Mouse (Mus musculus): Measurements from ENCODE around the gene Irx6.

Irx6 gene

DNA sequence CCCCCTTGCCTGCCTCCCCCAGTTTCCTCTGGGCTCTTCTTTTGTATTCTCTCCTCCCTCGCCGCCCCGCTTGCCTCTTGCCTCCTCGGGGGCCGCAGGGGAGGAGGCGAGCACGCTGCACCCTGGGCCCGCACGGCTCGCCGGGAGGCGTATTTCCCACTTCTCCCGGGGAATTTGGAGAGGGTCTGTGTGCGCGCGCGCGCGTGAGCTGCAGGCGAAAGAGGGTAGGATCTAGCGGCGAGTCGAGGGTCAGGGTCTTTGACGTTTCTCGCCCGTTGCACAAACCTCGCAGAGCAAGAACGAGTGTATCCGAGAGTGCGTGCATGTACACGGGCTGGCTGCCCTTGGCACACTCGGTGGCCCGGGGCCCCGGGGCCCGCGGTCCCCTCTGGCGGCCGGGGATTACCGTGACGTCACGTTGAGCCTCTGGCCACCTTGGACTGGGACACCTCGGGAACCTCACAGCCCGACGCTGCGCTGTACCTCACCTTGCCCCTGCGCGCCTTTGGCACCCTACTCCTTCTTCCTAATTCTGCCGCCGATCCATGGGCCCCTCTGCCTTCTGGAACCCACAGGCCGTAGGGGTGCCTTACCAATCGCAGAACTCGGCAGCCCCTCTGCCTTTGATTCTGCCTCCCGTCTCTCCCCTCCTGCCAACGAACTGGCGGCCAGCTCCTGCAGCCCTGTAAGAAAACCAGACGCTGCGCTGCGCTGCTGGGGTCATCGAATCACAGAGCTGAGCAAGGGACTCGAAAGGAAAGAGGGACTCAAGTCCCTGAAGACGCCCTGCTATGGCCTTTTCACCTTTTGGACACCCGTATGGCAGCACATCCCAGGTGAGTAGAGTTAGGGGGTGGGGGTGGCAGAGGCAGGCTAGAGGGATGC, at the start of gene Irx6:
Gene Irx6 (plus strand): TSS at position 45 of the 885 bp plus-strand sequence.
- DNase-seq = no peak

GRCm38 (mm10) chr8:92628711-92629650, 45.1 kb upstream of the Irx6 start:
- no peak for DNase-seq

- no peak for DNase-seq
Observed at GRCm38 (mm10) chr8:92633199-92633598, 40.9 kb upstream of the Irx6 start.

- no peak for DNase-seq
Observed at GRCm38 (mm10) chr8:92640820-92641219, 33.3 kb upstream of the Irx6 start.

- no peak for DNase-seq
Observed at GRCm38 (mm10) chr8:92646637-92647036, 27.5 kb upstream of the Irx6 start.

- DNase-seq = no peak
Observed at GRCm38 (mm10) chr8:92664207-92664606, 9.9 kb upstream of the Irx6 start.

GRCm38 (mm10) chr8:92670236-92670635, 3.9 kb upstream of the Irx6 start:
- no peak for DNase-seq

- no peak for DNase-seq
Observed at GRCm38 (mm10) chr8:92670656-92671195, 3.4 kb upstream of the Irx6 start.

DNA sequence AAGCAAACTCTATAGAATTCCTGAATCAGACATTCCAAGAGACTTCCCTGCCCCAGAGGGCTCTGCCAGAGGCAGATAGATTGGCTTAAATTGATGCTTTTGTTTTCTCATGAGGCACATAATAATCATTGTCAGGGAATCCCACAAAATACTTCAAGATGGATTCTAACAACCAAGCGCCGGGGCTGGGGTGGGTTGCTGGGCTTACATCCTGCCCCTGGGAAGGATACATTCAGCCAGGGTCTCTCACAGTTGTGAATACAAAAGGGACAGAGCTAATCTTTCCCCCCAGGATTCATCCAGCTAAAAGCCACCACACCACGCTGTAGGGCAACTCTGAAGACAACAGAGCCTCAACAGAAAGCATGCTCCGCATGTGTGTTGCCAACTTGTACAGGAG, 2.2 kb upstream of the Irx6 start:
- no peak for DNase-seq

DNA sequence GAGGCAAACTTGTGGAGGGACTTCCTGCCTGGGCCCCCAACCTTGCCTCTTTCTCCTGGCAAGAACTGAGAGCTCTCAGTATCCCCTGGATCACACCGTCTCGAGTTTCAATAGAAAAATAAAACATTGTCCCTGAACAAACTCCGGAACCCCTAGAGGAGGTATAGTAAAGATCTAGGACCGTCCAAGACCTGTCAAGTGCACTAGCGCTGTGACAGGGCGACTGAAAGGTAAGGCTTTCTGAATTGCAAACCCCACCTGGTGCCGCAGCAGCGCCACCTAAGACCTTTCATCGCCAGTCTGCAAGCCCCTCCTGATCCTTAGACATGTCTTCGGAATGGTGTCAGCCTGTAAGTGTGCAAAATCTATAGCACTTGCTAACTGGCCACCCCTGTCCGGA, 987 bp upstream of the Irx6 start:
- DNase-seq = no peak

DNA sequence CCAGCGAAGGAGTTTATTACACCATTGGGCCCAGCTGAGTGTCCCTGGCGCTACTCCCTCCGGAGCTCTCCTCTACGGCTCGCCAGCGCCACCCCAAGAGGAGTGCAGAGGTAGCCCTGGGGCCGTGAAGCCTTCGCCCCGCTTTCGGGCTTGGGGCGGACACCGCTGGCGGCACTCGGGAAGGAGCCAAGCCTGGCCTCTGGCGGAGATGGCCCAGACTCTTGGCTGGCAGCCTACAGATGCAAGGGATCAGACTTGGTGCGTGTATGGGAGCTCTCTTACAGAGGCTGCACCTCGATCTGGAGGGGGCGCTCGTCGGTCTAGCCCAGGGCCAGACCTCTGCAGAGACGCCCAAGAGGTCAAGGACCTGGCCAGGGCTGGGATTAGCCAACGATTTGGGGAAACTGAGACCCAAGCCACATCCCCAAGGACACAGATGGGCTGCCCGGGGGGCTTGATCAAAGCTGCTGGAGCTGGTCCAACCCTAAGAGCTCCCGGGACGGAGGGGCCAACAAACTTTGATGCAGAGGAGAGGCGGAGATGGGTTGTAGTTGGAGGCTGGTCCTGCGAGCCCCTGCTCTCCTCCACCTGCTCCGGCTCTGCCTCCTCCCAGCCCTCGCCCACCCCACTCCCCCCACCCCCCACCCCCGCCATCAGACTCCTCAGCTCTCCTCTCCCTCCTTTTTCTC, 389 bp upstream of the Irx6 start:
- peak; percentile 62 to 66 for DNase-seq

- no peak for DNase-seq
Observed at GRCm38 (mm10) chr8:92678407-92678806, 4.3 kb downstream of the Irx6 start.

DNA sequence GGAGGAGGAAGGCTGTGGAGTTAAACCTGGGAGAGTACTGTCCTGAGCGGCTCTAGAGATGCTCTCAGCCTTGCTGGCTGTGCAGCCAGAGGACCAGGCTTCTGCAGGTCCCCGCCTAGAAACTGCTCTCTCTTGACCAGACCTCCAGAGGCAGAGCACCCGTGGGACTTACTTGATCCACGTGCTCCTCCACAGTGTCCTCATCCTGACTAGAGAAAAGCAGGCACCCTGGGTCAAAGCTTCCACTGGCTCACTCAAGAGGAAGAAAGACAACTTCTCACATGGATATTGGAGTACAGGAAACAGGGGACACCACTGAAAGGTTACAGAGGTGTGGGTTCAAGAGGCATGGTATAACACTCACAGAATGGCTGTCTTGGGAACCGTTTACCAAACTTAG, 23.3 kb downstream of the Irx6 start:
- DNase-seq = no peak

GRCm38 (mm10) chr8:92698411-92698810, 24.3 kb downstream of the Irx6 start:
- DNase-seq = no peak

- no peak for DNase-seq
Observed at GRCm38 (mm10) chr8:92699922-92700540, 25.9 kb downstream of the Irx6 start.

GRCm38 (mm10) chr8:92703375-92703774, 29.3 kb downstream of the Irx6 start:
- no peak for DNase-seq

DNA sequence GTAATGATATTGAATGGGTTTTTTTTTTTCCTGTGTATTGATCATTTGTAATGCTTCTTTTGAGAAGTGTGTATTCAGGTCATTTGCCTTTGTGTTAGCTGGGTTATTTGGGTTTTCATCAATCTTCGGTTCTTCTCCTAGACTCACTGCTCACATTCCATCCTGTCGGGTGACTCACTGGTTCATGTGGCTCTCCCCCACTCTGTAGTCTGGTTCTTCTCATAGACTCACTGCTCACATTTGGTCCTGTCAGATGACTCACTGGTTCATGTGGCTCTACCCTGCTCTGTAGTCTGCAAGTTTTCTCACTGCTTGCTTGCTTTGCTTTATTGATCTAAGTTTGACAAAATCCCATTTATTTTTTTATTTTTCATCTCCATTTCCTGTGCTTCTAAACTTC, 32.2 kb downstream of the Irx6 start:
- no peak for DNase-seq

DNA sequence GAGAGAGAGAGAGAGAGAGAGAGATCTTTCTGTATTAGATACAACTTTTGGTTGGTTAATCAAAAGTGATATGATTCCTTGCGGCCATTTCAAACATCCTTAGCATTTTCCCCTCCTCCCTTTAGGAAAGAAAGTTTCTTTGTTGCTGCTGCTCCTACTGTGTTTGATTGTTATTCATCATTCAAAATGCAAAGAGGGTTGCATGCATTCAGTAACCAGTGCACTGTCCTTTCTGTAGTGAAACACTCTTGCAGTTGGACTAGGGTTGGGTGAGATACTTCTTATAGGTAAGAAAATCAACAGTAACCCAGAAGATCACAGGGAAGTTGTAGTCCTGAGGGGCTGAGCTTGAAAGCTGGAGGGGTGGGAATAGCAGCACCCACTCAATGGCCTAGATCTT, 39.2 kb downstream of the Irx6 start:
- no peak for DNase-seq

DNA sequence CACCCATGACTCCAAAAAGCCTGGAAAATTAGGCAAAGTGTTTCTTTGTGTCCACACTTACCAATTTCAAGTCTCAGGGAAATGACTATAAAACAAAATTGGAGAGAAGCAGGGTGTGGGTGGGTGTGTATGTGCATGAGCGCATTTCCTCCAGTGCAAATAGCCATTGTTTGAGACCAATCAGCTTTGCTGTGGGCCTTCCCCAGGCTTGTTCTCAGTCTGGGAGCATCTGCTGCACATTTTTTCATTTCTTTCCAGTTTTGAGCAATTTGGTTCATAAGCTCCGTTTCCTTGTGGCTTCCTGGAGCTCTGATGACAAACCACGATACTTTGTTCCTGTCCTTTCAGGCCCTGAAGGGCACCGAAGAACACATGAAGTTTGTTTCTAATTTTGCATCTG, 43.3 kb downstream of the Irx6 start:
- DNase-seq = no peak

DNA sequence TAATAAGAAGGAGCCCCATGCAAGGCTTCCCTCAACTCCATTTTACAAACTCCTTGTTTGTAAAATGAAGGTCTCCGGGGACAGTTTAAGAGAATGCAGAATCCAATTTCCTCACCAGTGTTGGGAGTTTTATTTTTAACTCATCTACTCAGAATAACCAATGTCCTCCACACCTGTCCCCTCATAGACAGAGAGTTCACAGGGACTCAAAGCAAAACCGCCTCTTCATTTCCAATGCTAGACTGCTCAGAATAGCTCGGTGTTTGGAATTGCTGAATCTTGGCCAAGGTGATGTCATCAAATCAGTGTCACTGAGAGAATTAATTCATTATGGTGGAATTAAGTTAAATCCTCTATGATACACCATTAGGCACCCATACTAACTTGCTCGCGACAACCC, 44.0 kb downstream of the Irx6 start:
- no peak for DNase-seq

DNA sequence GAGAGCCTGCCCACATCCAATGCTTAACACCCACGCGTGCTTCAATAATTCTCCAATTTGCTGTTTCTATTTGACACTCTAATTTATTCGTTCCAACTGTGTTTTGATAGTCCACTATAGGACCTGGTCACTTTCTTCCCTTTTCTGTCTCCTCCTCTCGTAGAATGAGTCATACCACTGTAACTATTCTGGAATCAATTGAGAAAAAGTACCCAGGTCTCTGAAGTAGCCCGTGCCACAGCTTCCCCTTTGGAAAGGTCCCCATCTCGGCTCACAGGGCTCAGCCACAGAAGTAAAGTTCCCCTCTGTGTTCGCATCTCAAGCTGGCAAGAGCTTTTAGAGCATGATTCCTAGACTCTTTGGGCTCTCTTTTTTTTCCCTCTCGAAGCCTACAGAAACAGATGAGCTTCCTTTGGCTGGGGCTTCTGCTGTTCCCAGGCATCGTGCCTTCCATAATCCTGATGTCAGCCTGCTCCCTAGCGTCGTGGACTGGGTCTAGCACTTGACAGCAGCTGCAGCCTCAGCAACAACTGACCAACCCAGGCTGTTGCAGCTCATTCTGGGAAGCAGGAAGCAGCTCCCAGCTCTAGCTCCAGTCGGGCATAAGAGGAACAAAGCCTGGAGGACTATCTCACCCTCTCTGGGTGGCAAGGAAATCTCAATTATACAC, 47.3 kb downstream of the Irx6 start:
- peak; percentile 65 to 67 for DNase-seq

GRCm38 (mm10) chr8:92721936-92722321, 47.8 kb downstream of the Irx6 start:
- no peak for DNase-seq

All from lung, postnatal 4 days (tissue).